Mouse (Mus musculus) limb, embryonic 11.5 days (tissue): Measurements from ENCODE around the gene Gm11236. TPM values are rescaled to one million over a fixed set of nuclear protein-coding genes. Genes with fewer than 3 reads are reported as not detected.

Experiments
- polyA plus RNA-seq: library from polyadenylated mRNA; unstranded; fragments of >200 nt; fragmentation: Nextera tagmentation; extraction: Ambion mirVana; gene quantifications from 2 replicates; pipeline ENCODE4 v1.2.1, GENCODE M21; 2014

Gm11236 gene
- polyA plus RNA-seq, 1 experiment from 2014 or later, result not detected

Other genes with a start within 250 kb of the Gm11236 start
- gene Gm11487, start 233.0 kb upstream of the Gm11236 start, polyA plus RNA-seq, result not detected in 2 replicates
- gene Gm11238, start 30.2 kb upstream of the Gm11236 start, polyA plus RNA-seq, result not detected in 2 replicates
- not detected in 2 replicates for gene Gm11237, start 15.1 kb upstream of the Gm11236 start, polyA plus RNA-seq
- gene Gm11239, start 30.2 kb downstream of the Gm11236 start, polyA plus RNA-seq, result not detected in 2 replicates
- not detected in 2 replicates for gene Gm428, start 45.4 kb downstream of the Gm11236 start, polyA plus RNA-seq
- gene Rasef, start 152.9 kb downstream of the Gm11236 start, polyA plus RNA-seq, result 1.7 and 1.9 TPM in 2 replicates
- not detected in 2 replicates for gene Gm11758, start 238.1 kb downstream of the Gm11236 start, polyA plus RNA-seq